Mouse (Mus musculus) lung, adult 2 months (tissue): ENCODE measurements around the gene Tyro3.

ENCODE experiments used
- CTCF ChIP-seq: fragments of 200-500 bp; IDR thresholded peaks from 2 replicates; pipeline ENCODE4 v1.5.1; 2011; ENCODE audit warnings: mild to moderate bottlenecking, low read length, control low read depth; ENCODE audit not compliant: insufficient read depth
- POLR2A ChIP-seq: fragments of 200-500 bp; IDR thresholded peaks from 2 replicates; pipeline ENCODE4 v1.6.1; 2011; ENCODE audit warnings: low read depth, mild to moderate bottlenecking, control low read depth, low read length, borderline replicate concordance; ENCODE audit errors: extremely low read depth

GRCm38 (mm10) chr2:119762276-119762675, 35.3 kb upstream of the Tyro3 start:
- TF ChIP-seq POLR2A (no peak), CTCF (no peak)
